Mouse (Mus musculus) spleen, postnatal 36 days (tissue): ENCODE measurements around the gene Mxra7.
"Not testable (repeated sequence)": the region's sequence is repeated elsewhere in the genome, so short reads cannot be mapped to it uniquely, and the experiment has no call there.

ENCODE experiments used
- DNase-seq, 2 experiments: peaks; one replicate each; pipeline ENCODE4 v3.0.0; 2022; ENCODE audit warnings: low spot score in 2 of 2, mixed read lengths in 1 of 2

The Mxra7 gene

DNA sequence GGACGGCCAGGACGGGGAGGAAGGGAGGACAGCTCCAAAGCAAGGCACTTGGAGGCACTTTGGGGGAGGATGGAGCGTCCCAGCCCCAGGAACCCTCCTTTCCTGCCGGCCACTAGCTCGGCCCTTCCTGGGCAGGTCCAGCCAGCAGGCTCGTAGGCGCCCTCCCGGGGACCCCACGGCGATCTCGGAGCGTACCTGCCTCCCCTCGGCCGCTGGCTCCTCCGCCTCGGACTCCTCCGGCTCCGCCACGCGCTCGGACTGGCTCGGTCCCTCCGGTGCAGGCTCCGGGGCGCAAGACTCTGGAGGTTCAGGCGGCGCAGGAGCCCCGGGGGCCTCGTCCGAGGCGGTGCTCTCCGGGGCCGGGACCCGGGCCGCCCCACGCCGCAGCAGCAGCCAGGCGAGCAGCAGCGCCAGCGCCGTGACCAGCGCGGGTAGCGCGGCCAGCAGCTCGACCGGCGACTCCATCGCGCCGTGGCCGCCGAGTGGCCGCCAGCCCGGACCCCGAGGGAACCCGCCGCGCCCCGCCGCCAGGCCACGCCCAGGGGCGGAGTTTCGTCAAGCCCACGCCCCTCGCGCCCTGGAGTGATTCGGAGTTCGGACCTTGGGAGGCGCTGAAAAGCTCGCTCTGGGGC, at the start of gene Mxra7:
TSS of gene Mxra7 (minus strand) at position 513 of the 632 bp plus-strand sequence.
- DNase-seq = peak; percentile 45 to 57

DNA sequence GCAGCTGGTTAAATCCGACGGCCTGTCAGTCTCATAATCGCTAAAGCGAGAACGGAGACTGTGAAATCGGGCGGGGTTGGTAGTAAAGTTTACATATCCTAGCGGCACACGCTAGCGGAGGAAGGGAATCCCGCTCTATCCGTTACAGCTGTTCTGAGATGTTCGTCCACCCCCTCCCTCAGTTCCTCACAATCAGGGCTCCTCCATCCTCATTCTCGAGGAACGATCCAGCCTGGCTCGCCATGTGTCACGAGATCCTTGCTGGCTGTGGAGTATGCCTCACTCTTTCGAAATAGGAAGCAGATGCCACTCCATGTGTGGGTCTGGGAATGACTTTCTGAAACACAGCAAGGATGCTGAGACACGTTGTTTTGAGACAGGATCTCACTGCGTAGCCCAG, 46.1 kb upstream of the Mxra7 start:
- DNase-seq = no peak

DNA sequence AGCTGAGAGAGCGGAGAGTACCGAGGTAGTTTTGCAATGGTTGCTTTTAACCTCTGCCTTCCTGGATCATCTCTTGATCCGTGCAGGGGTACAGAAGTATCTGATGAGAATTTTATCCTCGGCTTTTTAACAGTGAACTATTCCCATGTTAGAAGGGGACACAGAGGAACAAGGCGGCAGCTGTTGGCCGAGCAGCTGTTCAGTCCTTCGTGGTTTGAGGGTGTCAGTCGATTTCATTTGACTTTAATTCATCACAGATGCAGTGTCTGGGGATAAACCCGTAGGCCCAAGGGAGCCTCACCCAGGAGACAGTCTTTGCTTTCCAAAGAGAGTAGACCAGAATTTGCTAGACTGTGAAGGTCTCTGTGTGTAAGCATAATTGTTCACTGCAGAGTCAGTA, 43.7 kb upstream of the Mxra7 start:
- no peak for DNase-seq

DNA sequence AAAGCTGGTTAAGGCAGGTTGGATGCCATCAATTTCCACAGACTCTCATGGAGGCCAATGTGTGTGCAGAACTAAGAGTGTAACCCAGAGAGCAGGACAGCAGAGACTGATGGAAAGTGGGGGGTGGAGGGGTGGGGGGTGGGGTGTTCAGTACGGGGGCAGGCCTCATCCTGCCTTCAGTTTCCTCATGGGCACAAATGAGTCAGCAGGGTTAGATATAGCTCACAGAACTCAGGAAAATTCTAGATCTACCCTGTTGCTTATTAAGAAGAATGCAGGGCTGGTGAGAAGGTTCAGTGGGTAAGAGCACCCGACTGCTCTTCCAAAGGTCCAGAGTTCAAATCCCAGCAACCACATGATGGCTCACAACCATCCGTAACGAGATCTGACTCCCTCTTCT, 41.8 kb upstream of the Mxra7 start:
- no peak for DNase-seq

DNA sequence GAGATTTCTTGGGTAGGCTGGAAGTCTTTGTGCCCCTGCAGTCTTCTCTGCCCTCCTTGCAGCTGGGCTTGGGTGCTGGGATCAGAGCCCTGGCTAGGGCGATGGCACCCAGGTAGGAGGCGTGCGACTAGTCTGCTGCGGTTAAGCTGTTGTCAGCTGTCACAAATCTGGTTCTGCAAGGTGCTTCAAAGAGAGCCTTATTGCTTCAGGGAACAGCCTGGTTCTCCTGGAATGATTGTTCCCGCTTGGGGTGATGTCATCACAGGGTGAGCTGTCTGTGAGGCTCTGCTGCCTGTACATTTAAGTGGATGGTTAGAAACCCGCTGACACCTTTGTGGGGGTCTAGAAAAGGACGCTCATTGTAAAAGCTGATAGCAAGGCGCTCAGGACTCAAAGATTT, 41.4 kb upstream of the Mxra7 start:
- DNase-seq = no peak

DNA sequence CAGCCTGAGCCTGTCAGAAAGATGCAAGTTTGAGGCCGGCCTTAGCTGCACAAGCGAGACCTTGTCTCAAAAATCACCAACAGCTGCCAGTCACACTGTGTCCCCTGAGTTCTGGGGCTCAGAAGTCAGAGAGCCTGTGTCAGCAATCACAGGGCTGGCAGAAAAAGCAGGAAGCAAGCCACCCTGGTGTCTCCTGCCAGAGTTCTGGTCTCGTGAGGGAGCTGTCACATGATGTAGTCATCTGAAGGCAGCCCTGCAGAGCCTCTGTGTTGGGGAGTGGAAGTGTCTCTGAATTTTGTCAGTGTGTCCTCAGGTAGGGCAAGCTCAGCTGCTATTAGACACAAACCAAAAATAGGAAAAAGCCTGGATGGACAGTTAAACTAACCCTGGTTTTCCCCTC, 40.3 kb upstream of the Mxra7 start:
- DNase-seq = peak; percentile 11 to 19

DNA sequence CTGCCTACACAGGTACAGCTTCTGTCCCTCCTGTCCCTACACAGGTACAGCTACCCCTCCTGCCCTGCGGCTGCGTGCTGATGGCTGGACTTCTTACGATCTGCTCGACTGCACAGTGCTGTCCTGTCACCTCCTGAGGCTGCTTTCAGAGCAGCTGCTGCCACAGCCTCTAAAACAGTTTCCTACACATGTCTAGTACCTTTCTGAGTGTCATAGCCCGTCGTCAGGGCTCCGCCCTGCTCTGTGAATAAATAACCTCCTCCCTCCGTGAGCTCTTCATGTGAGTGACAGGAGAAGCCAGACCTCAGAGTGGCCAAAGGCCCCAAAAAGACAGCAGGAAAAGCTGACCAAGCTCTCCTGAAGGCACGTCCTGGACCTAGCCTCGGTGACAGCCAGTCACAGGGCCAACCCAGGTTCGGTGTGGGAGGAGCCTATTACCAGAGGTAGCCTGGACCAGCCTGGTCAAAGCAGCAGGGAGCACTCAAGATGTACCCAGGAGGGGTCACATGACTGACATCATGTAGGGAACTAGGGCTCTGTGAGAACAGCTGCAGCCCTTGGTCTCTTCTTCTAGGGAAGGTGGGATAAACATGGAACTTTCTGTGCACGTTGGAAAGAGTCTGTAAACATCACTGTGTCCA, 38.2 kb upstream of the Mxra7 start:
- no peak for DNase-seq

DNA sequence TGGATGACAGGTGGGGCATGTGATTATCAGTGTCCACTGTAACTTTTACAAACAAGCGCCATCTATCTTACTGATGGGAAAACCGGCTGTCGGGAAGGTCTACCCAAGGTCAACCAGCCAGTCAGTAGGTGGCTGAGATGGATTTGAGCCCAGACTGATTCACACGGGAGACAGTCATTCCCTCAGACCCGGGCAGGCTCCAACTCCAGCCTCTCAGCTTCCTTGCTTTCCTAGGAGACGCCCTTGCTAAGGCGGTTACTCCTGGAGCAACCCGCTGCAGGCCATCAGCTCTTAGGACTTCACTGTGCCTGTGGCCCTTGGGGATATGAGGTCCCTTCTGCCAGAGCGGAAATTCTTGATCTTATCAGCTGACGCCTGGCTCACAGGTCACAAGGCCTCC, 36.6 kb upstream of the Mxra7 start:
- no peak for DNase-seq

DNA sequence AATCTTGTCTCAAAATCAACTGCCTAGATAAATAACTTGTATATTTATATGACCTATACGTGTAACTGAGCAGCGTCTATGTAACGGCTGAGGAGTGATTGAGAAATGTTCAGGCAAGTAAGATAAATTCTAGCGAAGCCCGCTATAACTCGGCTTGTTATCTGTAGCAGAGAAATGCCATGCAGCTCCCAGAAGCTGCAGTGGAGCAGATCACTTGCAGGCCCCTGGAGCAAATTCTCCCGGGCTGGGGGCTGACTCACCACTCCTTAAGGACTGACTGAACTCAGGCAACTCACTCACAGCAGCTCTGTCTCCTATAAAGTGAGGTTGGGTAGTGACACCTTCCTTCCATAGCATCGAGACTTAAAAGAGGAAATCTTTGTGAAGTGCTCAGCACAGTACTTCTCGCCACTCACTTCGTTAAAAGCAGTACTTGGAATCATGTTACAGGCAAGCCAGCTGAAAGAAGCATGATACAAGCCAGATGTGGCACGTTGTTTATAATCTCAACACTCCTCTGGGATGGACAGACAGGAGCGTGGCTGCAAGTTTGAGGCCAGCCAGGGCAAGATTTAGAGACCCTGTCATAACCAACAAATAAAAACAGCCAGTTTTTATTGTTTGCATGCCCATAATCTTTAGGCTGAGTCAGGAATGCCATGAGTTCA, 29.5 kb upstream of the Mxra7 start:
- DNase-seq = no peak

DNA sequence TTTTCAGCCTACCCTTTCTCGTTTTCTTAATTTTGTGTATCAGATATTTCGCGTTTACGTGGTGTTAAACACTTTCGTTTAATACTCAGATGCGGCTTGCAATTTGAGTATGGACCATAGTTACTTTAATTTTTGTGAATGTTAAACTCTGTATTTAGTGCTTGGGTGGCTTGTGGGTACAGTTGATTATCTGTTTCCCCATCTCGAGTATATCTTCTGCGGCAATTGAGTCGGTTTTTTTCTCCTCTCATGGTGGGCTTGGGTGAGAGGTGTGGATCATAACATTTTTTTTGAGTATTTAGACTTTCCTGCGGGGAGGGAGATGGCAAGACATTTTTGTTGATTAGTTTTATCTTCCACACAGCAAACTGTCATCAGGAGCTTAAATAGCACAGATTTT, 26.4 kb upstream of the Mxra7 start:
- no peak for DNase-seq

DNA sequence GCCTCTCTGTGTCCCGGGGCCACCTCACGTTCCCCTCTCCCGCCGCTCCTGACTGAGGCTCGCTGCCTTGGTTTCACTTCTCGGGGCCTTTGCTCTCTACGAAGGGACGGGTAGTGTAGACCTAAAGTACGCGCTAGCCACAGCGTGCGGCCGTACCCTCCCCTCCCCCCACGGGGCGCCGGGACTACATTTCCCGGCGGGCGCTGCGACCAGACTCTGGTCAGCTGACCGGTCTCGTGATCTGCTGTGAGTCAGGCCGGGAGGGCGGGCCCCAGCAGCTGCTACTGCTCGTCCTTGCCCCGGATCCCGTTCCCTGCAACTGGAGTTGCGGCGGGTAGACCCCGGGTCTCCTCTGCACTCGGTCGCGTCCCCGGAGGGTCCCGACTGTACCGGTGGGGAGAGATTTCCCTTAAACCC, 25.7 kb upstream of the Mxra7 start:
- peak; percentile 94 to 96 for DNase-seq

DNA sequence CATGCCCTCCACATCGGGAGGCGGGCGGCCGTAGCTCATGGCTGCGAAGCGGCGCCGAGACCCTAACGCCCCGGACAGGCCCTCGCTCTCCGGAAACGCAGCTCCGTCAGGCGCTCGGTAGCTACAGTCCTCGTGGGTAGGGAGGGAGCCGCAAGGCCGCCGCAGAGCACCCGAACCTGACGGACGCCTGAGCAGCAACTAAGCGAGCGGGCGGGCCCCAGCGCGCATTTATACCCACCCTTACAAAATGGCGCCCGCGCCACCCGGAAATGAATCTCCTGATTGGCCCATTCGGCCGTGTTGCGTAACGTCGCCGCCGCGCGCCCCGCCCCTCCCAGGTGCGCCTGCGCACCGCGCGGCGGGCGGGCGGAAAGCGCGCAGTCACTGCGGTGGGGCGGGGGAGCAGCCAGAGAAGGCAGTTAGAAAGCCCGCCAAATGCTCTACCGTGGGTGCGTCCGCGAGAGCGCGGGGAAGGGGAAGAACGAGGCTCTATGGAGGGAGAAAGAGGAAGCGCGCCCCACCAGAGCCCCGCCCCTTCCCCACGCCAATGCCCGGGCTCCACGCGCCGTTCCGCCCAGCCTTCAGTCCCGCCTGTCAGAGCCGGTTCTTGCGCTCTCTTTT, 25.2 kb upstream of the Mxra7 start, which contains the start of gene Srsf2:
TSS of gene Srsf2 (minus strand) at position 204 of the 621 bp plus-strand sequence.
- DNase-seq = peak; percentile 94 to 97

DNA sequence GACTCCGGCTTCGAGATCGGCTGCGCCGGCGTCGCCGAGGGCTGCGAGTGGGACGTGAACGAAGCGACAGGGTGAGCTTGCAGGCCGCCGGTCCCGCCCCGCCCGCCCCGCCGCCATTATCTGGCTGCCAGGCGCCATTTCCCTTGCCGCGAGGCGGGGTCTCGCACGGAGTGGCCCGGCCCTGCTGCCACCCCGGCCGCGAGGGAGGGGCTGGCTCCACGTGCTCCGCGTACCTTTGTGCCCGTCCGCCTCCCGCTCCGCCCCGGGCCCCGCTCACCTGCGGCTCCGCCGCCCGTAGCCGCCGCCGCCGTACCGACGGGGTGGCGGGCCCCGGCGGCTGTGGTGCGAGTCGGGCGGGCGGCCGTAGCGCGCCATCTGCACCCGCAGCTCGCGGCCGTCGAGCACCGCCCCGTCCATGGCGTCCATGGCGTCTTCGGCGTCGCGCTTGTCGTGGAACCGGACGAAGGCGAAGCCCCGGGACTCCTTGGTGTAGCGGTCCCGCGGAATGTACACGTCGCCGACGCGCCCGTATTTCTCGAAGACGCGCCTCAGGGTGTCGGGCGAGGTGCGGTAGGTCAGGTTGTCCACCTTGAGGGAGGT, 24.5 kb upstream of the Mxra7 start, which contains the start of gene Mfsd11:
TSS of gene Mfsd11 (plus strand) at position 150 of the 600 bp plus-strand sequence.
- peak; percentile 84 to 86 for DNase-seq

DNA sequence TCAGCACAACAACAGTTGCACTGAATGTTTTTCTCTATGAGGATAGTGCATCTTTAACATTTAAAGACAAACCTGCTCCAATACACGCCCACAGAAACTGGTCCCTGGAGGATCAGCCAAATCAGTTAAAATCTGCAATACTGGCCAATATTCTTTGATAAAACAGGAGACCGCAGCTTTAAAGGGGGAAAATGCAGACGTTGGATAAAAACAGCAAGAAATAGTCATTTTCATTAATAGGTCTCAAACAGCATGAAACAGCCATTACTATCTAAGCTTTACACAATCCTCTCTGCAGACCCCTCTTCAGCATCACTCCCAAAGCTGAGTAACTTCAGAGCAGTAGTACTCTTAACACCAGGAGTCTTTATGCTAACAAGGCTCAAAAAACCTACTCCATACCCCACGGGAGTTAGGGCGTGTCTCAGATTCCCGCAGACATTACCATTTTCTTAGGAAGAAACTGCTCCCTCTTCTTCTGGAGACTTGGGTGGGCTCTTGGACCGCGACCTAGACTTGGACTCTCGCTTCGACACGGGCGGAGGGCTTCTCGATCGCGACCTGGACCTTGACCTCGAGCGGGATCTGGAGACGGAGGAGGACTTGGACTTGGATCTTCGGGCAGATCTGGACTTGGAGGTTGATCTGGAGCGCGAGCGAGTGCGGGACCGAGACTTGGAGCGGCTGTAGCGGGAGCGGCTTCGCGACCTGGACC, 23.9 kb upstream of the Mxra7 start:
- no peak for DNase-seq

DNA sequence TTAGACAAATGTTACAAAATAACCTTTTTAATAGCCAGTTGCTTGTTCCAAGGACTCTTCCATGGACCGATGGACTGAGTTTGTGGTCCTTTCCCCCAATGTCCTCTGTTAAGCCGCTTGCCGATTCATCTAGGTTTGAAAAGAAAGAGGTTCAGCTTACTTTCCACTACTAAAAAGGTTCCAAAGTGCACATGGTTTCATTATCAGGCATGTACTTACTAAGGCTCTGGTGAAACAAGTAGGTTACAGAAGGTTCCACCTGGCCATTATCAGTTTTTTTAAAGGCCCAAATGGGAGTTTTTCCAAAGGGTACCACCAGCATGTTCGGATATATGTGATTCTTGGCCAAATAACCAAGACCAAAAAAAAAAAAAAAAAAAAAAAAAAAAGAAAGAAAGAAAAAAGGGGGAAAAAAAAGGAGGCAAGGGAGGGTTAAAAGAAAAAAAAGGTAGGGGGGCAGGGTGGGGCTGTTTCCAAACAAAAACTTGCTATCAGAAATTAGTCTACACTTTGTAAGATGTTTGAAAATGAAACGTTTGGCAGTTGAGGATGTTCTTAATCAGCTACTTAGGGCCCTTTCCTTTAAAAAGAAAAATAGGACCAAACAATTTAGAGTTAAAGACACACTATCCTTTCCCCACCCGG, 23.1 kb upstream of the Mxra7 start:
- DNase-seq = no peak

DNA sequence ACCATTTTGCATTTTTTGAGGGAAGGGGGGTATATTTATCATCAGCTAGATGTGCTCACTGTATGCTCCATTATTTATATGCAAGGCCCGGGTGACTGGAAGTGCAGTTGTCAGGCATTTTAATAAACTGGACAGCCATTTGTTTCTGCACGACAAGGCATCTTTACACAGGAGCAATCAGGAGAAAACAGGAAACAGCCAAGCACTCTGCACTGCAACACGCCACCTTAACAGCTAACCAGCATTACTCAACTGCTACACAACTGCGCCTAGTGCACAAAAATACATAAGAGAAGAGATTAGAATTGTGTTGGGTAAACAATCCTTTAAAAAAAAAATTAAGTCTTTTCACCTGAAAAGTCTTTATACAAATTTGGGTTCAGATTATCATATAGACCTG, 22.2 kb upstream of the Mxra7 start:
- no peak for DNase-seq

DNA sequence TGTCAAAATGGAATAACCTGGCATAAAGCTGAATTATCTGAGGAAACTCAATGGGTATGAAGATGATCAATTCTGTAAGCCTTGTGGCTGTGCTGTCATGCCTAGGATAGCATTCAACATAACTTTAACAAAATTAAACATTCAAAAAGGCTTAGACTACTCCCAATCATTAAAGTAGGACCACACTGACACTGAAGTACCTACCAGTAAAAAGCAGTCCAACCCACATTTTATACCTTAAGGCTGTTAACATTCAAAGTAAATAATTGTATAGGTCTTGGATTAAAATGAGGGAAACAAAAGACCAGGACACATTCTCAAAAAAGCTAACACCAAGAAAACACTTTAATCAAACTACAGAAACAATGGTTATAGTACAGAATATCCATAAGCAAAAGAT, 21.7 kb upstream of the Mxra7 start:
- no peak for DNase-seq

DNA sequence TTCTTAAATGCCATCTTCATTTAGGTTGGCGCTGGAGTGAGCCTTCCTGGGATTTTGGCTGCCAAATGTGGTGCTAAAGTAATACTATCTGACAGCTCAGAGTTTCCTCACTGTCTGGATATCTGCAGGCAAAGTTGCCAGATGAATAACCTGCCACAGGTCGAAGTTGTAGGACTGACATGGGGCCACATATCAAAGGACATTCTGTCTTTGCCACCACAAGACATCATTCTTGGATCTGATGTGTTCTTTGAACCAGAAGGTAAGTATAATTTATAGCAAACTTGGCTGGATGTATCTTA, 21.0 kb upstream of the Mxra7 start:
- DNase-seq = not testable (repeated sequence)

DNA sequence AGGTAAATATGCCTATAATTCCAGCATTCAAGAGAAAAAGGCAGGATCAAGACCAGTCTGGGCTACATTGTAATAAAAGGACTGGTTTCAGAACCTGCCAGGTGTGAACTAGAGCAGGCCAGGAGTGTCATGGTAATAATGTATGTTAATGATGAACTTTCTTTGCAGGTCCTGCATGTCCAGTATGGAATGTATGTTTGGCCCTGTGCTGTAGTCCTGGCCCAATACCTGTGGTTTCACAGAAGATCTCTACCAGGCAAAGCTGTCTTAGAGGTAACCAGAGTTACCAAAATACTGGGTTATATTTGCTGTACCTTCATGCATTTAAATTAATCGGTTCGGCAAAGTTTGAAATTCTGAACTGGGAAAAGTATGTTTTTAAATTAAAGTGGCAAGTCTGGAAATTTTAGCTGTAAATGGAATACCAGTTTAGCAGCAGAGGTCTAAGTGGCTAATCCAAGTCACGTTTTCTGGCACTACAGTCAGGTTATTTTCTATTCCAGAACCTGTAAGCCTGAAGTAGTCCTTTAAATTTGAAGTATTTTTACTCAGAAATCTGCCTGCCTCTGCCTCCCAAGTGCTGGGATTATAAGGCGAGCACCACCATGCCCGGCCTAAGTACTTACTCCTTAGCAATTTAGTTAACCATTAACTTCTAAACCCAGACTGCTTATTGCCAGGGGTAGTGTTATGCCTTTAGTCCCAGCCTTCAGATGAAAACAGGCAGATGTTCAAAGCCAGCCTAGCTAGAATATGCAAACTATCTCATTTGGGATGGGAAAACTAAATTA, 20.4 kb upstream of the Mxra7 start:
- DNase-seq = no peak
